Mouse (Mus musculus) G1E (cell line): ENCODE measurements around the gene Sectm1a.
"Not testable (repeated sequence)": the region's sequence is repeated elsewhere in the genome, so short reads cannot be mapped to it uniquely, and the experiment has no call there.

Experiments
- GATA1 ChIP-seq: IDR thresholded peaks from 2 replicates; pipeline ENCODE4 v1.6.1; 2012; ENCODE audit warnings: borderline replicate concordance, low read length, inconsistent platforms, mixed read lengths
- POLR2AphosphoS5 ChIP-seq: IDR thresholded peaks from 2 replicates; pipeline ENCODE4 v1.6.1; 2012; ENCODE audit warnings: low read depth, low read length, inconsistent platforms; ENCODE audit not compliant: insufficient replicate concordance

GRCm38 (mm10) chr11:121060401-121061067, 20.5 kb downstream of the Sectm1a start:
- not testable (repeated sequence) for TF ChIP-seq GATA1, POLR2AphosphoS5
